Comparison of ENCODE assay signal across 14 mouse cellular contexts in the genomic region with DNA sequence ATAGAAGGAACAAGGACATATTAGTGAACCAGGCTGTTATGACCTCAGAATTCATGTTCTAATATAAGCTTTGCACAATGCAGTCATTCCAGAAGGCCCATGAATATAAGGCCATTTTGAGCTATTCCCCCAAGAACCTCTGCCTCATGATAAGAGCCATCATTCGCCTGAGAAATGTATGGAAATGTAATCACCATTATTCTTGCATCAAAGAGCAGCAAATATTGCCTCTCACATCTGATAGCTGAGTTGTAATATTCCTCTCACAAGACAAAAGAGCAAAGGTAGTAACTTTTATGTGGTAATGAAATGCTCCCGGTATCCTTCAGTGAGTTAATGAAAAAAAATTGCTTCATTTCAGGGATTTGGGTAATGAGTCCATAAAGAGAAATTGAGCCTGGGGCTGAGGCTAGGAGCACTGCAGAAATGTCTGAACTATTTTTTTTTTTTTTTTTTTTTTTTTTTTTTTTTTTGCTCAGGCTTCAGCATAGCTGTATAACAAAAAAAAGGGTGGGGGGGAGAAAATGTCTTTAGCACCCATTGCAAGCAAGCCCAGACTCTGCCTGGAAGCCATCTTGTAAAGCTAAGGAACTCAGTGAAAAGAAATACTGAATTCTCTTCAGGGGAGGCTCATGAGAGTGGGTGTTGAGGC.
"Had no signal": no experiment of that assay in that cellular context is flagged by ENCODE, and none has a peak within 500 bp of the region (broad histone marks: within the 10 kb centered on the region; RNA-seq: fewer than 3 reads in every experiment).

No protein-coding gene starts in this region.

- H3K36me3 ChIP-seq: kidney, embryonic 15.5 days; limb, embryonic 15.5 days; liver, embryonic 12.5 days; midbrain, embryonic 13.5 days; stomach, embryonic 15.5 days had no signal

- ATAC-seq: liver, embryonic 12.5 days; midbrain, embryonic 13.5 days had no signal

- H3K4me3 ChIP-seq: kidney, embryonic 15.5 days; limb, embryonic 15.5 days; liver, embryonic 12.5 days; midbrain, embryonic 13.5 days; stomach, embryonic 15.5 days had no signal

- H3K9ac ChIP-seq: kidney, embryonic 15.5 days; limb, embryonic 15.5 days; liver, embryonic 12.5 days; lung, embryonic 14.5 days; midbrain, embryonic 13.5 days; stomach, embryonic 15.5 days had no signal

- H3K9me3 ChIP-seq: kidney, embryonic 15.5 days; limb, embryonic 15.5 days; liver, embryonic 12.5 days; midbrain, embryonic 13.5 days; stomach, embryonic 15.5 days had no signal

- H3K4me1 ChIP-seq: liver, embryonic 12.5 days; midbrain, embryonic 13.5 days; stomach, embryonic 15.5 days had no signal

- H3K4me2 ChIP-seq: kidney, embryonic 15.5 days; limb, embryonic 15.5 days; liver, embryonic 12.5 days; lung, embryonic 14.5 days; midbrain, embryonic 13.5 days; stomach, embryonic 15.5 days had no signal

- DNase-seq: kidney, adult 2 months; kidney, postnatal 14 days; layer of hippocampus, adult 9-11 months; layer of hippocampus, postnatal 36 days; right cerebral cortex, postnatal 4 days; spleen, adult 18-20 months; thymus, adult 2 months; thymus, postnatal 25 days had no signal

- H3K27ac ChIP-seq: kidney, embryonic 15.5 days; limb, embryonic 15.5 days; liver, embryonic 12.5 days; midbrain, embryonic 13.5 days; stomach, embryonic 15.5 days had no signal

- H3K27me3 ChIP-seq: kidney, embryonic 15.5 days; limb, embryonic 15.5 days; liver, embryonic 12.5 days; midbrain, embryonic 13.5 days; stomach, embryonic 15.5 days had no signal
